Mouse (Mus musculus) embryo, embryonic 10.5 days (tissue): ENCODE results near the gene Cdca7.

Experiments used
- DNase-seq: peaks from one replicate; pipeline ENCODE4 v3.0.0-alpha.2; 2015; ENCODE audit warnings: low spot score

The Cdca7 gene

DNA sequence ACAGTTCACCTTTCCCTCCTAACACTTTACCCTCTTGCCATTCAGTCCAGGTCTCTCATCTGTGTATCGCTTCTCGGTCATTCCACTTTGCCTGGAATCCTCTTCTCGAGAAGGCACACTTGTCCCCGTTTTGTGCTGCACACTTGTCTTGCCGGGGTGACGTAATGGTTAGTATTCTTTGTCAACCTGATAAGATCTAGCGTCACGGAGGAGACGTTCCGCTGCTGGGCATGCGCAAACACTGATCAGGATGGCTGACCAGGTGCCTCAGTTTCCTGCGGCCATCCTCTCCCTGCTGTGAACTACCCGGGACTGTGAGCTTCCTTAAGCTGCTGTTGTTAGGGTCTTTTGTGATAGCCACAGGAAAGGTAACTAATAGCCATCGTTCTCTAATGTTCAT lies 17.1 kb downstream of the Cdca7 start:
- no peak for DNase-seq

GRCm38 (mm10) chr2:72499074-72499721 lies 23.2 kb downstream of the Cdca7 start:
- peak; percentile 63 for DNase-seq

DNA sequence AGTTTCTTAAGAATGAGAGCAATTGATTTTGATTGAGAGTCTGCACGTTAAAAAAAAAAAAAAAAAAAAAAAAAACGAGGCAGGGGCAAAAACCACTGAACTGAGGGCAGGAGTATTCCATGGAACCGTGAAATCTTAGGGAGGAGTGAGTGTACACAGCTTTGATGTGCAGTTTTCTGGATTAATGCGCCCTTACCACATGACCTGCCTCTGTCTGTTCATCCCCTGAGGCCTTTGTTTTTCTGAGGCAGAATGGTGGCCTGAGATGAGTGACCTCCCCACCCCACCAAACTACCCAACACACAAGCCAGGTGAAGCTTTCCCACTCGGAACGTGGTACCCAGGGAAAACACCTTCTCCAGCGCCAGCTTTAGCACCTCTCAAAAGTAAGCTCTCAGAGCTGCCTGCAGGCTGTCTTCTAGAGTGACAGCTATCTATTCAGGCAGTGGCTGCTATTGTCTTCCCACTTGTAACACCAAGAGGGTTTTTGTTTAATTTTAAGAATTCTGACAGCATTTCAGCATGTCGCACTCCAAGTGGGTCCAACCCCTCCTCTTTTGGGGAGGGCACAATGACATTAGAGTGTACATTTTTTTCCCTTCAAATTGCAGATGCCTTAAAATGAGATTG lies 23.9 kb downstream of the Cdca7 start:
- peak; percentile 8 for DNase-seq

GRCm38 (mm10) chr2:72502041-72502813 lies 26.3 kb downstream of the Cdca7 start:
- no peak for DNase-seq

GRCm38 (mm10) chr2:72503646-72504045 lies 27.7 kb downstream of the Cdca7 start:
- DNase-seq = no peak

DNA sequence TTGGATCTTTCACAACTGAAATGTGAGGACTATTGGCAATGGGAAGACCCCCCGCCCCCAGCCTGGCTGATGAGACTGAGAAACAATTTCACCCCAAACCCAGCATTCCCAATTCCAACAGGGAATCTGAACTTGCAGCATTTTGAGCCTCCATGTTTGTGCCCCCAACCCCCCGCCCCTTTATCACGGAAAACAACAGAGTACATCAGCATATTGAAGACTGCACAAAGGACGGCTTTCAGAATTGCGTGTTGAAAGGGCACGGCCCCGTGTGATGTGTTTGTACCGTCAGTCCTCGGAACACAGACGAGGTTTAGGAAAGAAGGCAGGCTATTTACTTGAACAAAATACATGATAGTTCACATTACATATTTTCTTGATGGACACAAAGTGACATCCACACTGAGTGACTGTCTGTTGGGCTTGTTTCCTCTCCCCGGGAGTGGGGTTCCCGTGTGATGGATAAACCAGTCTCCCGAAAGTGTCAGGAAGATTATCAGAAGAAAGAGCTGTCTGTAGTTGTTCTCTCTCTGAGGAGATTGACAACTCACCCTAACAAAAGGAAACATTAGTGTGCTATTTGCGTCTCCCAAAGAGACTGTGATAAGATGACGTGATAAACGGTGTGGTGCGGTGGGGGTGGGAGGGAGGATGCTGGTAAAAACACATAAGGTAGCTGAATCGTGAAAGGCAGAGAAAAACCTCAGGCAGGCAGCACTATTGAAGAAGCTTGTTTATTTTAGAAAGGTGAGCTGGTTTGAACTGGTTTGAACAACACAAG lies 32.1 kb downstream of the Cdca7 start:
- no peak for DNase-seq

GRCm38 (mm10) chr2:72508891-72509290 lies 32.9 kb downstream of the Cdca7 start:
- DNase-seq = no peak

DNA sequence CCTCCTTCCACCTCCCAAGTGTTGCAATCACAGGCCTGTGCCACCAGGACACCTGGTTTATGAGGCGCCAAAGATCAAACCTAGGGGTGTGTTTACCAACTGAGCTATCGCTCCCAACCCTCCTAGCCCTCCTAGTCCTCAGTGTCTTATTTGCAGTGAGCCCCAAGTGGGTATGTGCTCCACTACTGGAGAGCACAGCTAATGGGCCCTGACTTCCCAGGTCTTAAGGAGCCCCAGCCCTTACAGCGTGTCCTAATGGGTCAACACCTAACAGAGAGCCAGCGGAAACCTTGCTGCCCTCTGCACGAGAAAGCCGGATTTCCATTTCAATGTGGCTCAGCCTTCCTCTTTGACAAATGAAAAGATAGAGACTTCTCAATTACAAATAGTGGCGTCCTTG lies 39.6 kb downstream of the Cdca7 start:
- no peak for DNase-seq

DNA sequence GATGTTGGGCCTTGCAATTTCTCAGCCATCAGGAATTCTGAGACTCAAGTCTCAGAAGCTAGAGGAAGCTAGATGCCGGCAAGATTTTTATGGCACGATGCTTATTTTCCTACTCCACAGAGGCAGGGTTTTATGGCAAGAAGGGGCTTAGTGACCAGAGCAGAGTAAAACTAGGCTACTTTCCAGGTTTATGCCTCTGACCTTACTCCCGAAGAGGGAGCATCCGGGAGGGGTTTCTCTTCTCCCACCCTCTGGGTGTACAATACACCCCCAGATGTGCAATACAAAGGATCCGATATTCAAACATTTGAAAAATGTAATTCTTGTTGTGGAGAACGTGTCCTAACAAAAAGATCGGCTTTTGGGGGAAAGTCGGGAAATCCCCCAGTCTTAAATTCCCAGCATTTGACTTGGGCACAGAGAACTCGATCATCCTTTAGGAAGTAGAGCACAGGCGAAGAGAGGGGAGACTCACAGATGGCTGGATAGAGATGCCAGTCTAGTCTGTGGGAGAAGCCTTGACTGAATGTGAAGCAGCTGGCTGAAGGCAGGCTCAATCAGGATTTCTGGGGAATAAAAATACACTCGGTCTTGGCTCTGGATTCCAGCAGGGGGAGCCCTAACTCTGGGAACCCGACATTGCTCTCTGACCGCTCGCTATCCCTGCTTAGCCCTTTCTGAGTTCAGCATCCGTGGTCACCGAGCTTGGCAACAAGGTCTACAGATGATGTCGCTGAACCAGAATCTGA lies 40.2 kb downstream of the Cdca7 start:
- peak; percentile 95 for DNase-seq

GRCm38 (mm10) chr2:72516720-72517089 lies 40.7 kb downstream of the Cdca7 start:
- DNase-seq = no peak

GRCm38 (mm10) chr2:72524022-72524421 lies 48.1 kb downstream of the Cdca7 start:
- DNase-seq = no peak

DNA sequence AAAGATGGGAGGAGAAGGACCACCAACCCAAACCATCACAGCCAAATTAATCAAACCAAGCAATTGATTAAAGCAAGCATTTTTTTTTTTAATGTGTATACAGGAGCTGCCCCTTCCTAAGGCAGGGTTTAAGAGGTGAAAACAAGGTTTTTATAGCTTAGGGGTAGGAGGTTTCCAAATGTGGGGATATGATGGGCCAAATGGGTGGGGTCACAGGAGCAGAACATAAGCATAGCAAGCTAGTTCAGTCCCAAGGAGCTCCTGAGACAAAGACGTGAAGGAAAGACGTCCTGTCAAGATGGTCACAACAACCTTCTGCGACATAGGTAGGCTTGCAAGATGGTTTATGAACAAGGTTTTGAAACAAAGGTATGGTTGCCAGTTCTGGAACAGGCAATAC lies 49.6 kb downstream of the Cdca7 start:
- no peak for DNase-seq

DNA sequence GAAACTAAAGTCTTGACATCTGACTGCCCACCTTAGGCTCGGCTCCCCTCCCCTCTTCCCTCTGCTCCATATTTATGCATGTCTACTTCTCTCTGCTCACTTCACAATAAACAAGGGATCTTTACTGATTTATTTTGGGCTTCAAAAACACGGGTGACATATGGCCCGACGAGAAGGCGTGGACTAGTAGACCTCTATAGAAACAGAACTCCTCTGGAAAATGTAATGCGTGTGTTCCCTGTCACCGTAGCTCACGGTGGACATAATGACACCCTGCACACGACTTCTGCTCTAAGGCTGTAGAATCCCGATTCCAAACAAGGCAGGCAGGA lies 53.0 kb downstream of the Cdca7 start:
- DNase-seq = no peak

- peak; percentile 77 for DNase-seq
Measured at GRCm38 (mm10) chr2:72529358-72530319, 53.7 kb downstream of the Cdca7 start.

DNA sequence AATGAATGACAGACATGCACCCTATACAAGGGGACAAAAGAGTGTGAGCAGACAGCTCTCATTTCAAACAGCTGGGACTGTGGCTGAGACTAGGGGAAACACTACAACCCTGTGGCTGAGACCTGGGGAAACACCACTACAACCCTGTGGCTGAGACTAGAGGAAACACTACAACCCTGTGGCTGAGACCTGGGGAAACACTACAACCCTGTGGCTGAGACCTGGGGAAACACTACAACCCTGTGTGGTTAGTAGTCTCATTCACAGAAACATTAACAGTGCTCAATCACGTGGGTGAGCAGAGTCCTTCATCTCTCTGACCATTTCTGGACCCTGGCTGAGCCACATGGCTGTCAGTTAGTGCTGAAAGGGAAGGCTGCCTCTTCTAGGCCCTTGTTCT lies 59.9 kb downstream of the Cdca7 start:
- DNase-seq = no peak
